Mouse (Mus musculus): ENCODE results near the gene Cldn7. TPM values are rescaled to one million over a fixed set of nuclear protein-coding genes. Genes with fewer than 3 reads are reported as not detected.
A peak's percentile ranks its signal among the peaks of the same experiment; 100 is the strongest.

Gene Cldn7
- polyA plus RNA-seq, 1 experiment from 2014 or later, result 461 TPM

GRCm38 (mm10) chr11:69936714-69937347 is 27.7 kb upstream of the Cldn7 start:
- ATAC-seq (replicated peaks; ENCODE audit: low FRiP score, low TSS enrichment, low read depth), result no peak
- Histone ChIP-seq H3K9ac (ENCODE audit: low read length) (peak overlapping the region; percentile 44; the same call in 1 of the 2 replicates), H3K36me3 (ENCODE audit: control insufficient read depth, insufficient read depth, low read length) (no peaks in the 10 kb centered on the region), H3K4me2 (ENCODE audit: low read length) (peak overlapping the region; percentile 100), H3K27ac (ENCODE audit: low read depth) (no peak overlapping the region), H3K4me1 (replicated peaks; ENCODE audit: control insufficient read depth, insufficient read depth, low read length) (peaks cover 15% of the 10 kb centered on the region), H3K27me3 (replicated peaks; ENCODE audit: control insufficient read depth, insufficient read depth, low read length) (no peaks in the 10 kb centered on the region), H3K9me3 (ENCODE audit: control insufficient read depth, low read length) (no peaks in the 10 kb centered on the region), H3K4me3 (ENCODE audit: low read depth, low read length) (peak overlapping the region; percentile 47)
- DNase-seq (ENCODE audit: low spot score), result no peak
- WGBS, result 33% methylated on average over 9 of the region's 9 CpGs

- H3K9me3 ChIP-seq (ENCODE audit: control insufficient read depth, low read length), result no peaks in the 10 kb centered on the region
- peaks cover 15% of the 10 kb centered on the region for H3K4me1 ChIP-seq (replicated peaks; ENCODE audit: control insufficient read depth, insufficient read depth, low read length)
- WGBS, result 42% methylated on average over 4 of the region's 4 CpGs
- no peak overlapping the region for H3K9ac ChIP-seq (ENCODE audit: low read length)
- no peaks in the 10 kb centered on the region for H3K27me3 ChIP-seq (replicated peaks; ENCODE audit: control insufficient read depth, insufficient read depth, low read length)
- no peak for DNase-seq (ENCODE audit: low spot score)
- no peaks in the 10 kb centered on the region; the same call in 1 of the 2 replicates for H3K36me3 ChIP-seq (ENCODE audit: control insufficient read depth, insufficient read depth, low read length)
- ATAC-seq (replicated peaks; ENCODE audit: low FRiP score, low TSS enrichment, low read depth), result no peak
- H3K4me3 ChIP-seq (ENCODE audit: low read depth, low read length), result no peak overlapping the region
- H3K27ac ChIP-seq (ENCODE audit: low read depth), result no peak overlapping the region
- 0 out of 2 replicates have a peak overlapping the region, but pooled peaks have one; percentile 100 for H3K4me2 ChIP-seq (ENCODE audit: low read length)
These were observed 27.2 kb upstream of the Cldn7 start for GRCm38 (mm10) chr11:69937385-69937784.

DNA sequence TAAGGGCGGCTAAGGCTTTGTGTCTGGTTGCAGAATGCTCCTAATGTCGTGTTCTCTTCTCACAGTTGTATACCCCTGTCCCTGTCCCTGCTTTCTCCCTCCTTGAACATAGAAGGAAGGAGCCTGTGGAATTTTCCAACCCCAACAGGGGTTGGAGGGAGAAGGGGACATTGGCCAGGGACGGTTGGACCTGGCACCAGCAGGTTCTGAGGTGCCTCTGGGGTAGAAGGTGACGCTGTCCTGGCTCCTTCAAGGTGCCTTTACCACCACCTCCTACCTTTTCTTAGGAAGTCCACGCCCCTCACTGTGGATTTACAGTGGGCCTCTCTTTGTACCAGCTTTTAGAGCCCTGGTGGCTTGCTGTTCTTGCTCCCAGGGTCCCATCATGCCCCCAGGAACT is 26.7 kb upstream of the Cldn7 start:
- H3K4me1 ChIP-seq (replicated peaks; ENCODE audit: control insufficient read depth, insufficient read depth, low read length), result peaks cover 15% of the 10 kb centered on the region
- H3K9ac ChIP-seq (ENCODE audit: low read length), result no peak overlapping the region
- H3K4me2 ChIP-seq (ENCODE audit: low read length), result no peak overlapping the region
- ATAC-seq (replicated peaks; ENCODE audit: low FRiP score, low TSS enrichment, low read depth), result no peak
- no peaks in the 10 kb centered on the region for H3K27me3 ChIP-seq (replicated peaks; ENCODE audit: control insufficient read depth, insufficient read depth, low read length)
- H3K27ac ChIP-seq (ENCODE audit: low read depth), result no peak overlapping the region
- DNase-seq (ENCODE audit: low spot score), result no peak
- H3K9me3 ChIP-seq (ENCODE audit: control insufficient read depth, low read length), result no peaks in the 10 kb centered on the region
- no peak overlapping the region for H3K4me3 ChIP-seq (ENCODE audit: low read depth, low read length)
- H3K36me3 ChIP-seq (ENCODE audit: control insufficient read depth, insufficient read depth, low read length), result peaks cover under 1% of the 10 kb centered on the region; the same call in 1 of the 2 replicates
- 76% methylated on average over 5 of the region's 5 CpGs for WGBS

- Histone ChIP-seq H3K4me1 (replicated peaks; ENCODE audit: control insufficient read depth, insufficient read depth, low read length) (peaks cover 15% of the 10 kb centered on the region), H3K27me3 (replicated peaks; ENCODE audit: control insufficient read depth, insufficient read depth, low read length) (no peaks in the 10 kb centered on the region), H3K9me3 (ENCODE audit: control insufficient read depth, low read length) (no peaks in the 10 kb centered on the region), H3K27ac (ENCODE audit: low read depth) (no peak overlapping the region), H3K36me3 (ENCODE audit: control insufficient read depth, insufficient read depth, low read length) (peaks cover 4% of the 10 kb centered on the region; the same call in 1 of the 2 replicates), H3K4me2 (ENCODE audit: low read length) (no peak overlapping the region), H3K9ac (ENCODE audit: low read length) (no peak overlapping the region), H3K4me3 (ENCODE audit: low read depth, low read length) (no peak overlapping the region)
- ATAC-seq (replicated peaks; ENCODE audit: low FRiP score, low TSS enrichment, low read depth) (no peak), DNase-seq (ENCODE audit: low spot score) (no peak)
- 30% methylated on average over 9 of the region's 9 CpGs for WGBS
These were observed 26.1 kb upstream of the Cldn7 start for GRCm38 (mm10) chr11:69938401-69938979.

DNA sequence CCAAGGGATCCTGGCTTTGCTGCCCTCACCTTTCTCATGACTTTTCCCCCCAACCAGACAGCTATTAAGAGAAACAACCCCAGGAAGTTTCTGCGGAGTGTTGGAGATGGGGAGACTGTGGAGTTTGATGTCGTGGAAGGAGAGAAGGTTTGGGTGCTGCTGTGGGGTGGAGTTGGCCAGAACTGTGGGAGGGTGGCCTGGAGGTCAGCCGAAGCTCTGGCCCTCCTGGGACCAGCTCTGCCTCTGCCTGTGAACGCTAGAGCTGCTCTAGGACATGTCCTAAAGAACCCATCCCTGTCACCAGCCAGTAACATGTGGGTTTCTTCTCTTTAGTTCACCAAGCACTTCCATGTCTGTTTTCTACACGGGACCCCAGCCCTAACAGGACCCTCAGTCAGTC is 25.4 kb upstream of the Cldn7 start:
- Histone ChIP-seq H3K27ac (ENCODE audit: low read depth) (no peak overlapping the region), H3K36me3 (ENCODE audit: control insufficient read depth, insufficient read depth, low read length) (peaks cover 9% of the 10 kb centered on the region), H3K9me3 (ENCODE audit: control insufficient read depth, low read length) (no peaks in the 10 kb centered on the region), H3K9ac (ENCODE audit: low read length) (no peak overlapping the region), H3K4me1 (replicated peaks; ENCODE audit: control insufficient read depth, insufficient read depth, low read length) (peaks cover 15% of the 10 kb centered on the region), H3K4me3 (ENCODE audit: low read depth, low read length) (no peak overlapping the region), H3K27me3 (replicated peaks; ENCODE audit: control insufficient read depth, insufficient read depth, low read length) (no peaks in the 10 kb centered on the region), H3K4me2 (ENCODE audit: low read length) (no peak overlapping the region)
- 68% methylated on average over 5 of the region's 5 CpGs for WGBS
- DNase-seq (ENCODE audit: low spot score) (no peak), ATAC-seq (replicated peaks; ENCODE audit: low FRiP score, low TSS enrichment, low read depth) (no peak)

DNA sequence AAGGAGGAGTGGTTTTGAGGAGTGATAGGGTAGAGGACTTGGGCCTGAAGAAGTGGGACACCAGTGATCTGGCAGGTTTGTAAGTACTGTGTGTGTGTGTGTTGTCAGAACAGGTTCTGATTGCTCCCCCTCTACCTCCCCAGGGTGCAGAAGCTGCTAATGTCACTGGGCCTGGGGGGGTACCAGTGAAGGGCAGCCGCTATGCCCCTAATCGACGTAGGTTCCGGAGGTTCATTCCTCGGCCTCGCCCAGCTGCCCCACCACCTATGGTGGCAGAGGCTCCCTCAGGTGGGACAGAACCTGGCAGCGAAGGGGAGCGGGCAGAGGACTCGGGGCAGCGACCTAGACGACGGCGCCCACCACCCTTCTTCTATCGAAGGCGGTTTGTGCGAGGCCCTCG is 24.8 kb upstream of the Cldn7 start:
- H3K27ac ChIP-seq (ENCODE audit: low read depth), result no peak overlapping the region
- peaks cover 15% of the 10 kb centered on the region for H3K4me1 ChIP-seq (replicated peaks; ENCODE audit: control insufficient read depth, insufficient read depth, low read length)
- H3K4me3 ChIP-seq (ENCODE audit: low read depth, low read length), result no peak overlapping the region
- peaks cover 15% of the 10 kb centered on the region for H3K36me3 ChIP-seq (ENCODE audit: control insufficient read depth, insufficient read depth, low read length)
- no peak for ATAC-seq (replicated peaks; ENCODE audit: low FRiP score, low TSS enrichment, low read depth)
- no peaks in the 10 kb centered on the region for H3K9me3 ChIP-seq (ENCODE audit: control insufficient read depth, low read length)
- 92% methylated on average over 17 of the region's 17 CpGs for WGBS
- H3K9ac ChIP-seq (ENCODE audit: low read length), result no peak overlapping the region
- no peak for DNase-seq (ENCODE audit: low spot score)
- H3K27me3 ChIP-seq (replicated peaks; ENCODE audit: control insufficient read depth, insufficient read depth, low read length), result no peaks in the 10 kb centered on the region
- H3K4me2 ChIP-seq (ENCODE audit: low read length), result no peak overlapping the region

- Histone ChIP-seq H3K9me3 (ENCODE audit: control insufficient read depth, low read length) (no peaks in the 10 kb centered on the region), H3K4me1 (replicated peaks; ENCODE audit: control insufficient read depth, insufficient read depth, low read length) (peaks cover 14% of the 10 kb centered on the region), H3K27me3 (replicated peaks; ENCODE audit: control insufficient read depth, insufficient read depth, low read length) (no peaks in the 10 kb centered on the region), H3K27ac (ENCODE audit: low read depth) (no peak overlapping the region), H3K4me3 (ENCODE audit: low read depth, low read length) (no peak overlapping the region), H3K36me3 (ENCODE audit: control insufficient read depth, insufficient read depth, low read length) (peaks cover 21% of the 10 kb centered on the region), H3K4me2 (ENCODE audit: low read length) (no peak overlapping the region), H3K9ac (ENCODE audit: low read length) (no peak overlapping the region)
- no peak for ATAC-seq (replicated peaks; ENCODE audit: low FRiP score, low TSS enrichment, low read depth)
- WGBS, result 76% methylated on average over 4 of the region's 4 CpGs
- DNase-seq (ENCODE audit: low spot score), result no peak
These were observed 23.6 kb upstream of the Cldn7 start for GRCm38 (mm10) chr11:69940962-69941361.

GRCm38 (mm10) chr11:69945216-69945615 is 19.4 kb upstream of the Cldn7 start:
- H3K4me1 ChIP-seq (replicated peaks; ENCODE audit: control insufficient read depth, insufficient read depth, low read length), result peaks cover 11% of the 10 kb centered on the region
- no peak overlapping the region for H3K27ac ChIP-seq (ENCODE audit: low read depth)
- ATAC-seq (replicated peaks; ENCODE audit: low FRiP score, low TSS enrichment, low read depth) (no peak), DNase-seq (ENCODE audit: low spot score) (no peak)
- H3K36me3 ChIP-seq (ENCODE audit: control insufficient read depth, insufficient read depth, low read length), result peaks cover 21% of the 10 kb centered on the region
- H3K4me2 ChIP-seq (ENCODE audit: low read length), result no peak overlapping the region
- no peak overlapping the region for H3K4me3 ChIP-seq (ENCODE audit: low read depth, low read length)
- no peak overlapping the region for H3K9ac ChIP-seq (ENCODE audit: low read length)
- 74% methylated on average over 13 of the region's 13 CpGs for WGBS
- no peaks in the 10 kb centered on the region for H3K27me3 ChIP-seq (replicated peaks; ENCODE audit: control insufficient read depth, insufficient read depth, low read length)
- no peaks in the 10 kb centered on the region for H3K9me3 ChIP-seq (ENCODE audit: control insufficient read depth, low read length)
